Mouse (Mus musculus) common myeloid progenitor, adult 5-6 weeks (primary cell): ENCODE measurements around the gene Cep97. TPM values are rescaled to one million over a fixed set of nuclear protein-coding genes. Genes with fewer than 3 reads are reported as not detected.
A peak's percentile ranks its signal among the peaks of the same experiment; 100 is the strongest.
"Not testable (repeated sequence)": the region's sequence is repeated elsewhere in the genome, so short reads cannot be mapped to it uniquely, and the experiment has no call there.

Experiments
- ATAC-seq: replicated peaks from 2 replicates; pipeline ENCODE4 v1.8.0; 2016; ENCODE audit warnings: low read depth, mild to moderate bottlenecking, moderate TSS enrichment, inconsistent platforms; ENCODE audit not compliant: poor library complexity, severe bottlenecking
- total RNA-seq: library from RNA; stranded (forward); fragments of 200-1000, 187-1606 nt; gene quantifications from 2 replicates; pipeline ENCODE4 v1.2.3, GENCODE M21; 2017

Gene Cep97
- total RNA-seq, 1 experiment from 2014 or later = 24.9 TPM

DNA sequence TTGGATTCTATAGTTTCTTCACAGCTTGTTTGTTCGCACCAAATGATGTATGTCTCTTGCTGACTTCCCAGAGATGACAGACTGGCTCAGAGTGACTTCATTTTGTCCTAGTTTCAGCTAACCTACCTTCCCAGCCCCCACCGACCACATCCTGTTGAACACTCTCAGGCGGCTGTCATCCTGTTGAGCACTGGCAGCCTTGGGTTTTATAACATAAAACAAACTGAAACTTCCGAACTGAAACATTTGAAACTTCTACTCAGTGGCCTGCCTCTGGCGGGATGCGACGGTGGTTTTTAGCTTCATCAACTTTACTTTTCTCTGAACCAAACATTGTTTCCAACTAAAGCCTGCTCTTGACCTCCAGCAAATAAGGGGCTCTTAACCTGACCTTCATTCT is 14.3 kb upstream of the Cep97 start:
- ATAC-seq = peak; percentile 90

DNA sequence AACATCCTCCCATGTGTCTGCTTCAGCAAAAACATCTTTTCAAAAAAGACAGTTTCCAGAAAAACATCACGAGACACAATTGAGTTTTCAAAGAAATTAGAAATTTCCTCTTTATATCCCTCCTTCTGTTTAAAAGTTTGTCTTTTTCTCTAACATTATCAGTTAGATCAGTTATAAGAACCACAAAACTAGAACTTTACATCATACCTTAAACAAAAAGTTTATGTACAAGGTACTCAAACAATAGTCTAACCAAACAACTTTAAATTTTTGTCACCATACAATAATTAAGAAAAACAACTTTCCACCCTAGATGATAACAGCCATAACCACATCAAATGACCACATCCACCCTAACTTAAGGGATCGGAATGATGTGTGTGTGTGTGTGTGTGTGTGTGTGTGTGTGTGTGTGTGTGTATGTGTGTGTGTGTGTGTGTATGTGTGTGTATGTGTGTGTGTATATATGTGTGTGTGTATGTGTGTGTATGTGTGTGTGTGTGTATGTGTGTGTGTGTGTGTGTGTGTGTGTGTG is 13.3 kb upstream of the Cep97 start:
- ATAC-seq = not testable (repeated sequence)

- ATAC-seq = no peak
Measured at GRCm38 (mm10) chr16:55947266-55947665, 12.6 kb upstream of the Cep97 start.

GRCm38 (mm10) chr16:55940781-55941180 is 6.1 kb upstream of the Cep97 start:
- no peak for ATAC-seq

GRCm38 (mm10) chr16:55939703-55940102 is 5.0 kb upstream of the Cep97 start:
- no peak for ATAC-seq

DNA sequence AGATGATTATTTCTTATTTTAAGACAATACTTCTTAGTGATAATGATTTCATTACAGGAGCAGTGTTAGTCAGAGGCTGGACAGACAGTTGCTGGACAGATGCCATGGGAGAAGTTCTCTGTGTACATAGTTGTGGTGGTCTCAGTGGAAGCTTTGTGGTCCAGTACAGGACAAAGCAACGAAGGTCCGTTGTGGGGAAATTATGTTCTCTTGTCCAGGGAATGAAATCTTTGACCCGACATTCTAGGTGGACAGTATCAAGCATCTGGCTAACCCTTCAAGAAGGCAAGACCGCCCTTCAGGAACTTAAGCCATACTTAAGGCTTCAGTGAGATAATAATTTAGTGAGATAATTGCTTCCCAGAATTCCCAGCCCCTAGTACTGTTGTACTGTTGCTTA is 4.1 kb upstream of the Cep97 start:
- no peak for ATAC-seq

DNA sequence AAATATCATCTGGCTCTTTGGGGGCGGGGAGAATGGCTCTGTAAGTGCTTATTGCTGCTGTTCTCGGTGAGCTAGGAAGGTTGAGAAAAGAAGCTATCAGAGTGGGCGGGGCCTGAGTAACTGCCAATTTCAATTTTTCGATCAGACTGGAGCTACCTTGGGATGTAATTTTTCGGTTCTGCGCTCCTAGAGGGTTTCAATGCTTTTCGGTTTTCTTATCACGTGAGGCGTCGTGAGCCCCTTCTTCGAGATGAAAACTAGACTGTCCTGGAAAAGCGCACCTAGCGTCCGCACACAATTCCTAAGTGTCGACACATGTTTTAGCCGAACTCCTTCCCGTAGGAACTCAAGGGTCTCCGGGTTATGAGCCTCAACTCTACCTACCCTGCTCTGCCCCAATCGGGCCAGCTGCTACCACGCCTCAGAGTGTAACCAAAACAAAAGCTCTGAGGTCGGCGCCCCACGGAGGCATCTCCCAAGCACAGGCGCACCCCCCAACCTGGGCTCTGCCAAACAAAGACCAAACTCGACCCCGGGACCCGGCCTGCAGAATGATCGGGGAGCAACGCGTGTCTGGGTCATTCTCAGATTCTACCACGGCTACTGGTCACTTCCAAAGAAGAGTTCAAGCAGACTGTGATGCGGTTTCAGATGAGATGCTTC is 843 bp downstream of the Cep97 start:
- ATAC-seq = peak; percentile 34

DNA sequence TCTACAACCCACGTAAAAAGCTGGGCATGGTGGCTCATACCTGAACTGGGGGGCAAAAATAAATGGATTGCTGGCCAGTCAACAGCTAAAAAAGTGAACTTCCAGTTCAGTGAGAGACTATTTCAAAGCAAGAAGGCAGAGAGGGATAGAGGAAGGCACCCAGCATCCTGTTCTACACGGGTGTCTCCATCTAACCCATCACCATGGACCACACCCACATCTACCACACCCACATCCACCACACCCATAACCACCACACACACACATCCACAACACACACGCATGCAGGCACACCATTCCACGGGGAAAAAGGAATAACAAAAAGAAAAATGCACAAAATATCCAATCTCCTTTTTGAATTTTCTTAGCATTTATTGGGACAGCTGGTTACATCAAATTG is 10.6 kb downstream of the Cep97 start:
- no peak for ATAC-seq

DNA sequence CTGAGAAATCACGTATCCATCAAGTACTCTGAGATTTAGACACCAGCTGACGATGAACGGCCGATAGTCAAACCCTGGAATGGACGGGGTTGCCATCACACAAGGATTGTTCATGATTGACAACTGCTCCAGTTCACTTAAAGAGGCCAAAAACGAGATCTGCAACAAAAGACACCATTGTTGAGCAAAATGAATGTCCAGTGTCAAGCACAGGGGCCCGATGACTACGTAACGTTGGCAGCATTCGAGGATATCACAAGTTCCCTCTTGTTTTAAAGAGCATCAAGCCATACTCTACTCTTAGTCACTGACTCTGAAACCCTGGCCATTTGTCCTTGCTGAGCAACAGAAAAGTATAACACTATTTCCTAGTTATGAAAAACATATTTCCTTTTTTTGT is 12.6 kb downstream of the Cep97 start:
- no peak for ATAC-seq

GRCm38 (mm10) chr16:55914716-55915115 is 19.9 kb downstream of the Cep97 start:
- no peak for ATAC-seq

GRCm38 (mm10) chr16:55910208-55910793 is 24.4 kb downstream of the Cep97 start:
- ATAC-seq = no peak

- ATAC-seq = peak; percentile 78
Measured at GRCm38 (mm10) chr16:55906928-55907679, 27.6 kb downstream of the Cep97 start.

DNA sequence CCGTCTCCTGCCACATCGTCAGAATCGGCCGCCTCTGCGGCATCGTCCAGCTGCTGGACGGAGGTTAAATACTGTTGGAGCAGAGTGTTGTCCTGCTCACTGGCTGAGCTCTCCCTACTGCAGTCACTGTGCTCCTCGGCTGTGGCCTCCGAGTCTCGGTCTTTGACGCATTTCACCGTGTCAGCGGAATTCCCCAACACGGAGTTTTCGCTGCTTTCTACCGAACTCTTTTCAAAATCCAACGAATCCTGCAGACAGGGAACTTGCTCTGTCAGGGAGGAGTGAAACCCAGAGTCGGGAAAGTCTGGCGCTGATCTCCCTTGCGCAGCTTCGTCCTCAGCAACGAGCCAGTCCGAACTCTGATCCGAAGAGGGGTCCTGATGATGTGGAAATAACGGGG is 29.3 kb downstream of the Cep97 start:
- ATAC-seq = no peak

DNA sequence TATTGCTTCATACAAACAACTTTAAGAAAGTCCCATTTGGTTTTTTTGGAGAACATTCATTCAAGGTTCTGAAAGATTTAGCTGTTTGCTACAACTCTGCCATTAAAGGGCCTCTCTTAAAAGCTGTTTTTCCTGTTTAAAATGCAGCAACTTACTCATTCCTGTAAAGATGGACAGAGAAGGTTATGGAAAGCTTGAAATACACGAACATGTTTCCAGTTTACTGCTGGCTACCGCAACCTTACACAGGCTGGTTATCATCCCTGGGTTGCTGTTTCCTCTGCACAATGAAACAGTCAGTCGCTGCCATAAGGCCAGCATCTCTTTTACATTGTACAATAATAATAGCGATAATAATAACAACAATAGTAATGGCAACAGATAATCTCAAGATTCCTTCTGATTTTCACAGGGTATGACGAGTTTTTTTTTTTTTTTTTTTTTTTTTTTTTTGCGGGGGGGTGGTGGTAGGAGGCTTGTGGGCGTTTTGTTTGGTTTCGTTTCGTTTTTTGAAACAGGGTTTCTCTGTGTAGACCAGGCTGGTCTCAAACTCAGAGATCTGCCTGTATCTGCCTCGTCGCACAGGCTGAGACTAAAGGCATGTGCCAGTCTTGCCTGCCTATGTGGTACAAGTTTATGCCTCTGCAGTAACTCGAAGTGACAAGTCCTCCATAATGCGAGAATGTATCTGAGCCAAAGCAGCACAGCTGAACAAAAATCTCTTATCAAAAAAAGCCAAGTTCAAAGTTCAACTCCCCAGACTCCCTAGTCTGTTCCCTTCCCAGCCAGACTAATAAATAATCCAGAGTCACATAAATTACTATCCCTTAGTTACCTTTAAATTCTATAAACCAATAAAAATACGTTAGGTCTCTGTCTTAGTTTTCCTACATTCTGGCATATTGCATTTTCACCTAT is 32.6 kb downstream of the Cep97 start:
- no peak for ATAC-seq

GRCm38 (mm10) chr16:55898385-55899002 is 36.2 kb downstream of the Cep97 start:
- no peak for ATAC-seq

- ATAC-seq = peak; percentile 7
Measured at GRCm38 (mm10) chr16:55895651-55896095, 39.0 kb downstream of the Cep97 start.

GRCm38 (mm10) chr16:55894893-55895650 is 39.6 kb downstream of the Cep97 start, which contains the start of gene Nxpe3:
Gene Nxpe3 (minus strand): TSS chr16:55895285.
- peak; percentile 84 for ATAC-seq

DNA sequence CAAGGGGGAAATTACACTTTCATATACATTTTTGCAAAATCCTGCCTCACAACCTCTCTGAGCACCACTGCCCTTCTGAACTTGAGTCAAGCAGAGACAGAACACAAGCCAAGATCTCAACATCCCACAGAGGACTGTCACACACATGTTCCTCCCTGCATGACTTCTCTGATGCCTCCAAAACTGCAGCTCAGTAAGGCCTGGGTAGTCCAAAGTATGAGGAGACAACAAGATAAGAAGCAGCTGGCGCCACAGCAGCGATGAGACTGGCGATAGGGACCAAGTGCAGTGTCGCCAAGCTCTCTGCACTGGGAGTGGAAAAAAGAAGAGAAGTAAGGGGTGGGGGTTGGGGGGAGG is 40.1 kb downstream of the Cep97 start:
- ATAC-seq = peak; percentile 18
